Mouse (Mus musculus): ENCODE data around the gene Hoxa1. TPM values are rescaled to one million over a fixed set of nuclear protein-coding genes. Genes with fewer than 3 reads are reported as not detected.

Gene Hoxa1
- total and polyA plus RNA-seq, 3 experiments: 0.20 to 0.43 TPM; not detected in 1

DNA sequence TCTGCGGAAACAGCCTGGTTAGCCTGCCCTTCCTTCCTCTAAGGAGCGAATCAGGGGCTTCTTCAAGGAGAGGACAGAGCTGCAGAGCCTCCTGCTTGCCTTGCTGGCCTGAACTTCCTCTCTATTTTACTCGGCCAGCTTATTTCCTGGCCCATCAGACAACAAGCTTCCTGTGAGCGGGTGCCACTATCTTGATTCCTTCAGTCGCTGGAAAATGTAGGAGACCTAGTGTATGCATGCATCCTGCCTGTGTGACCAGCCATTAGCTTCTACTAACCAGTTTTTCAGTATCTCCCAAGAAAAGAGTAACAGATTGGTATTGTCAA lies 12.7 kb upstream of the Hoxa1 start:
- H3K9ac ChIP-seq (ENCODE audit: low read depth, low read length): no peak overlapping the region
- peaks cover 19% of the 10 kb centered on the region for H3K27me3 ChIP-seq (ENCODE audit: control insufficient read depth, insufficient read depth, low read length)
- 12% methylated on average over 5 of the region's 5 CpGs for WGBS

DNA sequence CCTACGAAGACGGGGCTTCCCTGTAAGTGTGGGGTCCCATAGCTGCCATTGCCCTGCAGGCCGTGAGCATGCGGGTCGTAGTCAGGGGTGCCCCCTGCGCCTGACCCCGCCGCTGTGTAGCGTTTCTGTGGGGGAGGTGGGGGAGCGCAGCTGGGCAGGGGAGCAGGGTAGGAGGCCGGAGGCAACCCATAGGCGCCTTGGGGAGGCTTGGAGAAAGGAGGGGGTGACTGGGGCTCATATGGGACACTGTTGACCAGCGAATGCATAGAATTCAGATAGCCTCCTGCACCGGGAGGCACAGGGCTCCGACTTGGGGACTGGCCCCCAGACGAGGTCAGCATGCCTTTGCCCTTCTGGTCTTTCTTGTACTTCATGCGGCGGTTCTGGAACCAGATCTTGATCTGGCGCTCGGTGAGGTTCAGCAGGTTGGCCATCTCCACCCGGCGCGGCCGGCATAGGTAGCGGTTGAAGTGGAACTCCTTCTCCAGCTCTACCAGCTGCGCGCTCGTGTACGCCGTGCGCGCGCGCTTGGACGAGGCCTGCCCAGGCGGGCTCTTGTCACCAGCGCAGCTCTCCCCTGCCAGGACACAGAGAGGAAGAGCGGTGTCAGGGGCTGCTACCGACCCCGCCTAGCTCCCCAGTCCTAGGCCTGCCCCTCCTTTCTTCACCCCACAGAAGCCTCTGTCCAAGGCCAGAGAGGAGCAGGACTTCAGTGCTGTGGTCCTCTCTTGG lies 12.2 kb upstream of the Hoxa1 start:
- H3K27ac ChIP-seq: peak overlapping the region; percentile 4; the same call in 1 of the 2 replicates
- peaks cover 22% of the 10 kb centered on the region for H3K27me3 ChIP-seq (ENCODE audit: control insufficient read depth, insufficient read depth, low read length)
- TF ChIP-seq CTCF (IDR thresholded peaks at IDR 0.05) (no peak), EP300 (IDR thresholded peaks at IDR 0.05; ENCODE audit: insufficient read depth, low read depth, low read length) (no peak), POLR2A (IDR thresholded peaks at IDR 0.05; ENCODE audit: insufficient read depth, low read depth, low read length) (no peak)
- no peaks in the 10 kb centered on the region for H3K36me3 ChIP-seq (ENCODE audit: control insufficient read depth, insufficient read depth, low read length)
- 11% methylated on average over 40 of the region's 40 CpGs for WGBS
- intact Hi-C loops (cut with DNase I): no loop called here
- H3K4me3 ChIP-seq: no peak overlapping the region
- no peaks in the 10 kb centered on the region for H3K79me2 ChIP-seq (replicated peaks; ENCODE audit: control insufficient read depth, insufficient read depth, low read length)
- no peaks in the 10 kb centered on the region for H3K4me1 ChIP-seq (ENCODE audit: control insufficient read depth, insufficient read depth, low read length)
- no peak for DNase-seq
- H3K9ac ChIP-seq (ENCODE audit: low read depth, low read length): no peak overlapping the region

More for the DNA sequence above, 12.7 kb upstream of the Hoxa1 start:
- Histone ChIP-seq H3K4me3 (no peak overlapping the region), H3K27ac (peak overlapping the region; percentile 4; the same call in 1 of the 2 replicates), H3K36me3 (ENCODE audit: control insufficient read depth, insufficient read depth, low read length) (no peaks in the 10 kb centered on the region), H3K79me2 (replicated peaks; ENCODE audit: control insufficient read depth, insufficient read depth, low read length) (no peaks in the 10 kb centered on the region), H3K4me1 (ENCODE audit: control insufficient read depth, insufficient read depth, low read length) (no peaks in the 10 kb centered on the region)
- intact Hi-C loops (cut with DNase I): no loop called here
- no peak for TF ChIP-seq CTCF (IDR thresholded peaks at IDR 0.05)
- TF ChIP-seq POLR2A (IDR thresholded peaks at IDR 0.05; ENCODE audit: insufficient read depth, low read depth, low read length): no peak
- TF ChIP-seq EP300 (IDR thresholded peaks at IDR 0.05; ENCODE audit: insufficient read depth, low read depth, low read length): no peak
- DNase-seq: no peak

GRCm38 (mm10) chr6:52169499-52170165 lies 11.5 kb upstream of the Hoxa1 start:
- intact Hi-C loops (cut with DNase I): no loop called here
- Histone ChIP-seq H3K79me2 (replicated peaks; ENCODE audit: control insufficient read depth, insufficient read depth, low read length) (no peaks in the 10 kb centered on the region), H3K27me3 (ENCODE audit: control insufficient read depth, insufficient read depth, low read length) (peaks cover 20% of the 10 kb centered on the region), H3K4me3 (no peak overlapping the region), H3K9ac (ENCODE audit: low read depth, low read length) (no peak overlapping the region), H3K4me1 (ENCODE audit: control insufficient read depth, insufficient read depth, low read length) (no peaks in the 10 kb centered on the region), H3K27ac (no peak overlapping the region), H3K36me3 (ENCODE audit: control insufficient read depth, insufficient read depth, low read length) (no peaks in the 10 kb centered on the region)
- no peak for DNase-seq
- WGBS: 25% methylated on average over 16 of the region's 16 CpGs
- TF ChIP-seq CTCF (IDR thresholded peaks at IDR 0.05): no peak

DNA sequence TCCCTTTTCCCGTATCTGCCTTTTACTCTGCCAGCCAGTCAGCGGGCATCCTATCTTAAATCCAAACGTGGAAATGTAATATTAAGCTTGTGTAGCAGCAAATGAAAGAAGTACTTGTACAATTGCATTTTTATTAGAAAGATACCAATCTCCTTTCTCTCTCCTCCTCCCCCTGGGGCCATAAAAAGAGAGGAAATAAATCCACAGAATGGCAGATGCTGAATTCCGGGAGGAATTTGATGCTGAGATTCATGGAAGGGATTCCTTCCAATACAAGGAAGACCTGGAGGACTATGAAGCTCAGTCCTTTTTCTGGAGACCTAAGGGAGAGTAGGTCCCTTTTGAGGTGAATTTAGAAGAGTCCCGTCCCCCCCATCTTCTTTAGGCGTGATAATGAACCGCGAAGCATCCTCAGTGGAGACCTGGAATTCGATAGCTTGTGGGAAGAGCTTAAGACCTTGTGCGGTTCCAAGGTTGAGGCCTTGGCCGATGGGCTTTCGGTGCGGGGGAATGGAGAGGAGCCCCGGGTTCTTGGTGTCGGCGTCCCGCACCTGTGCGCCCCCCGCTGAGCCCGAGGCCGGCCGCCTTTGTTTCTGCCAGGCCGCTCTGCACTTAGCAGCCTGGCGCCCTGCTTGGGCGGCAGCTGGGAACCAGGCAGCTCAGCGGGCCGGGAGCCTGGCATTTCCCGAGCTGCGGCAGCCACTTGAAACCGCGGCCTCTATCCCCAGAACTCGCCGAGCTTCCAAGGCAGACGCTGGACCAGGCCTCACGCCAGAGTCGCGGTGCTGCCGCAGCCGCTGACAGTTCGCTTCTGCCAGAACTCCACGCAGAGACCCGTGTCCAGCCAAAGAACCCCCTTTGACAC lies 10.3 kb upstream of the Hoxa1 start:
- Histone ChIP-seq H3K4me1 (ENCODE audit: control insufficient read depth, insufficient read depth, low read length) (no peaks in the 10 kb centered on the region), H3K79me2 (replicated peaks; ENCODE audit: control insufficient read depth, insufficient read depth, low read length) (no peaks in the 10 kb centered on the region), H3K27ac (no peak overlapping the region), H3K9ac (ENCODE audit: low read depth, low read length) (no peak overlapping the region), H3K27me3 (ENCODE audit: control insufficient read depth, insufficient read depth, low read length) (peaks cover 24% of the 10 kb centered on the region), H3K4me3 (no peak overlapping the region), H3K36me3 (ENCODE audit: control insufficient read depth, insufficient read depth, low read length) (no peaks in the 10 kb centered on the region)
- 17% methylated on average over 42 of the region's 42 CpGs for WGBS
- intact Hi-C loops (cut with DNase I): no loop called here
- no peak for DNase-seq
- TF ChIP-seq CTCF (IDR thresholded peaks at IDR 0.05): no peak
- TF ChIP-seq POLR2A (IDR thresholded peaks at IDR 0.05; ENCODE audit: insufficient read depth, low read depth, low read length): no peak
- TF ChIP-seq EP300 (IDR thresholded peaks at IDR 0.05; ENCODE audit: insufficient read depth, low read depth, low read length): no peak

- WGBS: 22% methylated on average over 14 of the region's 14 CpGs
- TF ChIP-seq EP300 (IDR thresholded peaks at IDR 0.05; ENCODE audit: insufficient read depth, low read depth, low read length) (no peak), CTCF (IDR thresholded peaks at IDR 0.05) (no peak), POLR2A (IDR thresholded peaks at IDR 0.05; ENCODE audit: insufficient read depth, low read depth, low read length) (no peak)
- no peak overlapping the region for H3K27ac ChIP-seq
- H3K4me1 ChIP-seq (ENCODE audit: control insufficient read depth, insufficient read depth, low read length): no peaks in the 10 kb centered on the region
- peaks cover 24% of the 10 kb centered on the region for H3K27me3 ChIP-seq (ENCODE audit: control insufficient read depth, insufficient read depth, low read length)
- no peak overlapping the region for H3K4me3 ChIP-seq
- intact Hi-C loops (cut with DNase I): no loop called here
- no peak overlapping the region for H3K9ac ChIP-seq (ENCODE audit: low read depth, low read length)
- no peaks in the 10 kb centered on the region for H3K79me2 ChIP-seq (replicated peaks; ENCODE audit: control insufficient read depth, insufficient read depth, low read length)
- DNase-seq: no peak
- H3K36me3 ChIP-seq (ENCODE audit: control insufficient read depth, insufficient read depth, low read length): no peaks in the 10 kb centered on the region
Observed at GRCm38 (mm10) chr6:52167736-52168161, 9.6 kb upstream of the Hoxa1 start.

All from heart, adult 2 months (tissue).